8 mouse cellular contexts compared by ENCODE assay signal in the genomic region with DNA sequence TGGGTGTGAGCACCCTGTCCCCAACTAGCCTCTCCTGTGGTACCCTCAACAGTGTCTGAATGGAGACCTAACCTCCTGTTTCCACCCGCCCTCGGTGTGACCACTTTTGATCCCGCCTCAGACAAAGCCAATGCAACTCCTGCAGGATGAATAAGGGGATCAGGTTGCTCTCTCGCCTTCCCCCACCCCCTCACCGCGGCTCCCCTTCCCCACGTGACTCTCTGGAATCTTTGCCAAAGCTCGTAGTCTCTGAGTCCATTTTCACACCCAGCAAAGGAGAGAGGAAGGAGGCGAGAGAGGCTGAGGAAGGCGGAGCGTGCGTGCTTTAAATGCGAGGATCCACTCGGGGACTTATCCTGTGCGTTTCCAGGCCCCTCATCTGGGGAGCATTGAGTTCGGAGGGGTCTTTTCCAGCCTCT. TPM values are rescaled to one million over a fixed set of nuclear protein-coding genes. Genes with fewer than 3 reads are reported as not detected.
A peak's percentile ranks its signal among the peaks of the same experiment; 100 is the strongest.
DNase-seq lines count a peak whose midpoint lies in the region; ATAC-seq and TF ChIP-seq lines count a peak whose summit lies in the region.

A gene (plus strand): TSS at position 389 of the 419 bp plus-strand sequence.

- H3K4me3 ChIP-seq in heart, embryonic 13.5 days = peak within 1 kb of the TSS; percentile 85
- peak within 1 kb of the TSS; percentile 59 for H3K4me3 ChIP-seq in lung, postnatal 0 days (ENCODE audit: low read depth, low read length)

- DNase-seq in left cerebral cortex, adult 18-20 months (ENCODE audit: low spot score in 2 of 2) = peak; percentile 34 to 50
- no peak for DNase-seq in left cerebral cortex, adult 11 months (ENCODE audit: low spot score)
- peak; percentile 62 for DNase-seq in embryo, embryonic 11.5 days (ENCODE audit: low read depth, low spot score)
- no peak for DNase-seq in layer of hippocampus, postnatal 10 days (ENCODE audit: low spot score in 2 of 2)
- DNase-seq in lung, postnatal 0 days (ENCODE audit: low spot score) = peak; percentile 51
- DNase-seq in testis, postnatal 10 days (ENCODE audit: low spot score) = peak; percentile 51

- H3K27me3 ChIP-seq in heart, embryonic 13.5 days (replicated peaks) = peaks cover 24% of the 10 kb centered on the region; the same call in 1 of the 2 replicates
- no peaks in the 10 kb centered on the region for H3K27me3 ChIP-seq in lung, postnatal 0 days (replicated peaks; ENCODE audit: insufficient read depth, low read length)

- H3K4me2 ChIP-seq in heart, embryonic 13.5 days = peak within 1 kb of the TSS; percentile 91
- H3K4me2 ChIP-seq in lung, postnatal 0 days (replicated peaks; ENCODE audit: low read depth, low read length) = peak within 1 kb of the TSS; percentile 99

- H3K36me3 ChIP-seq in heart, embryonic 13.5 days = no peaks in the 10 kb centered on the region
- no peaks in the 10 kb centered on the region for H3K36me3 ChIP-seq in lung, postnatal 0 days (ENCODE audit: insufficient read depth, low read length)

- peak; percentile 27; the same call in 1 of the 2 replicates for ATAC-seq in heart, embryonic 13.5 days (ENCODE audit: extremely low read depth, insufficient number of reproducible peaks, low FRiP score, low TSS enrichment)
- ATAC-seq in lung, postnatal 0 days = peak; percentile 4
- no peak for ATAC-seq in megakaryocyte-erythroid progenitor cell, adult 5-6 weeks (replicated peaks; ENCODE audit: low FRiP score, low TSS enrichment, poor library complexity, severe bottlenecking)

- whole genome bisulfite sequencing in heart, embryonic 13.5 days = under 1% methylated on average over 16 of the region's 16 CpGs
- under 1% methylated on average over 16 of the region's 16 CpGs for WGBS in lung, postnatal 0 days

- TF ChIP-seq EP300 in lung, postnatal 0 days (IDR thresholded peaks at IDR 0.05) = no peak

- peak within 1 kb of the TSS; percentile 89 for H3K27ac ChIP-seq in heart, embryonic 13.5 days (replicated peaks)
- peak within 1 kb of the TSS; percentile 1; the same call in 1 of the 2 replicates for H3K27ac ChIP-seq in lung, postnatal 0 days (ENCODE audit: low read length)

- no peak for TF ChIP-seq CTCF in lung, postnatal 0 days (IDR thresholded peaks at IDR 0.05)

- H3K9me3 ChIP-seq in heart, embryonic 13.5 days = no peaks in the 10 kb centered on the region
- no peaks in the 10 kb centered on the region for H3K9me3 ChIP-seq in lung, postnatal 0 days (ENCODE audit: low read length)

- peak within 1 kb of the TSS; percentile 89 for H3K9ac ChIP-seq in heart, embryonic 13.5 days
- H3K9ac ChIP-seq in lung, postnatal 0 days (replicated peaks; ENCODE audit: low read depth) = peak within 1 kb of the TSS; percentile 32; the same call in 1 of the 2 replicates

- H3K4me1 ChIP-seq in heart, embryonic 13.5 days = peaks cover 34% of the 10 kb centered on the region
- H3K4me1 ChIP-seq in lung, postnatal 0 days (ENCODE audit: insufficient read depth, low read depth, low read length) = peaks cover 5% of the 10 kb centered on the region; the same call in 1 of the 2 replicates

RNA-seq across cellular contexts. Expression of the gene that starts here (rescaled TPM):
- 10 to 100 TPM; 20.1 to 23.3 TPM for total RNA-seq in left cerebral cortex, adult 18-20 months (2021)
- 17.8 and 18.3 TPM in 2 replicates for polyA plus RNA-seq in heart, embryonic 13.5 days (2015; fragmentation: Nextera tagmentation; extraction: Ambion mirVana)
- total RNA-seq in layer of hippocampus, postnatal 10 days (2021) = 10 to 100 TPM; 17.5 to 20.3 TPM
- polyA plus RNA-seq in lung, postnatal 0 days (2015; fragmentation: Nextera tagmentation; extraction: Ambion mirVana) = 8.0 and 8.6 TPM in 2 replicates
- not detected in 2 replicates for total RNA-seq in megakaryocyte-erythroid progenitor cell, adult 5-6 weeks (2014; fragmentation: Nextera tagmentation)
- total RNA-seq in megakaryocyte-erythroid progenitor cell, adult 5-6 weeks (2017) = not detected in 2 replicates

Comparison
In these comparisons a context has a peak if more than half of its experiments do, and no peak if none do; other contexts are left out.
1. RNA of the gene that starts here (total RNA-seq): 20.1 to 23.3 TPM in left cerebral cortex, adult 18-20 months and 17.5 to 20.3 TPM in layer of hippocampus, postnatal 10 days; not detected in megakaryocyte-erythroid progenitor cell, adult 5-6 weeks; every median in the first group is over 10 times any median in the second.
2. DNase-seq: peak in left cerebral cortex, adult 18-20 months (2 of 2), embryo, embryonic 11.5 days (single experiment), lung, postnatal 0 days (single experiment) and testis, postnatal 10 days (single experiment); none in left cerebral cortex, adult 11 months (single experiment) and layer of hippocampus, postnatal 10 days (0 of 2).